Mouse (Mus musculus) cerebellum, postnatal 10 days (tissue): Measurements from ENCODE around the gene Gfap.

Experiments
- DNase-seq, 2 experiments: peaks; one replicate each; pipeline ENCODE4 v3.0.0; 2021; ENCODE audit warnings: mixed read lengths in 2 of 2

Gene Gfap

DNA sequence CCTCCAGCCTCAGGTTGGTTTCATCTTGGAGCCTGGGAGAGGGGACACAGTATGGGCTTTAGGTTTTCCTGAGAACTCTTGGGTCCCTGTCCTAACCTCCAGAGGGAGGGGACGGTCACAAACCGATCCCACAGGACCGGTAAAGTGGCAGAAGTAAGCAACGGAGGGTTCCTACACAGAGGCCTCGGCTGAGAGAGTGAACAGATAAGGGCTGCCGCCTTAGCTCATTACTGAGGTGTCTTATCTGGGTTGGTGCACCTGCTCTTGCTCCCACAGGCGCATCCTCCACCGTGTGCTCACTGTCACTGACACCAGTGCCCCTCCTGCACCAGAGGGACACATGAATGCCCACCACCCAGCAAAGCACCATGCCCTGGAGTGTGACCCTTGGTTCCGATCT is 4.9 kb downstream of the Gfap start:
- DNase-seq: no peak

DNA sequence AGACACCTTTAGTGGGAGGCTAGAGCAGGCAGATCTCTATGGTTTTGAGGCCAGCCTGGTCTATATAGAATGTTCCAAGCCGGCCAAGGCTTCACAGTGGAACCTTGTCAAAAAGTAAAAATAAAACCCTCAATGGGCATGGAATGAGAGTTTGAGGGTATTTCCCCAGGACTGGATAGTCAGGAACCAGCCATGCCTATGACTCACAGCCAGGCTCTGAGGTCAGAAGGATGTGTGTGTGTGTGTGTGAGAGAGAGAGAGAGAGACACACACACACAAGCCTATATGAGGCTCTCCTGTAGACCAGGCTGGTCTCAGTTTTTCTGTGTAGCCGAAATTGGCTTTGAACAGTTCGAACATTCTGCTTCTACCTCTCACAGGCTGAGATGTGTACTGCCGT is 6.0 kb downstream of the Gfap start:
- DNase-seq: no peak

DNA sequence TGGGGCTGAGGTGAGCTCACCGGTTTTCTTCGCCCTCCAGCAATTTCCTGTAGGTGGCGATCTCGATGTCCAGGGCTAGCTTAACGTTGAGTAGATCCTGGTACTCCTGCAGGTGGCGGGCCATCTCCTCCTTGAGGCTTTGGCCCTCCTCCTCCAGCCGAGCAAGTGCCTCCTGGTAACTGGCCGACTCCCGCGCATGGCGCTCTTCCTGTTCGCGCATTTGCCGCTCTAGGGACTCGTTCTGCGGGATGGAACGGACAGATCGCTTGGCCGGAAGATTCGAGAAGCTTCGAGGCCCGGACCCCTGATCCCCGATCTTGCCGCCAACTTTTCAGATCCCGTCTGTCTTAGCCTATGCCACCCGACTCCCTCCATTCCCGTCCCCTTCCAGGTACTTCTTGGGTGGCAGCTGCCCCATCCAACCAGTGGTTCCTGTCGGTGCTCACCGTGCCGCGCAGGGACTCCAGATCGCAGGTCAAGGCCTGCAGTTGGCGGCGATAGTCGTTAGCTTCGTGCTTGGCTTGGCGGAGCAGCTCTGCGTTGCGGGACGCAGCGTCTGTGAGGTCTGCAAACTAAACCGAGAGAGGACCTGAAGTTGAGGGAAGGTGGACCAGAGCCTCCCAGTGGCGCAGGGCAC is 7.6 kb downstream of the Gfap start:
- DNase-seq: peak; percentile 82 to 84

DNA sequence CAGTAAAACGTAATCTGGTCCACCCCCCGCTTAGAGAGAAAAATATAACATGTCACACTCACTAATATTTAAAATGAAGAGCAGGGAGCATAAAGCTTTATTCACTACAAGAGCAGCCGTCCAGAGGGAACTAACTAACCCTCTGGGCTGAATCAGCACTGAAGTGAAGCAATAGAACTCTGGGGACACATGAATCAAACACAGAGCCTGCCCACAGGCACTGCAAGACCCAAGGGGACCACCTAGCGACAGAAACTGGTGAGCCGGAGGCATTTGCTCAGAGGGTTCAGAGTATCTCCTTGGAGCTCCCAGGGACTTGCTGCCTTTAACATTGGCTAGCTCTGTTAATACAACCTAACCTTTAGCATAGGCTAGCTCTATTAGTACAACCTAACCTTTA is 10.6 kb downstream of the Gfap start:
- no peak for DNase-seq

DNA sequence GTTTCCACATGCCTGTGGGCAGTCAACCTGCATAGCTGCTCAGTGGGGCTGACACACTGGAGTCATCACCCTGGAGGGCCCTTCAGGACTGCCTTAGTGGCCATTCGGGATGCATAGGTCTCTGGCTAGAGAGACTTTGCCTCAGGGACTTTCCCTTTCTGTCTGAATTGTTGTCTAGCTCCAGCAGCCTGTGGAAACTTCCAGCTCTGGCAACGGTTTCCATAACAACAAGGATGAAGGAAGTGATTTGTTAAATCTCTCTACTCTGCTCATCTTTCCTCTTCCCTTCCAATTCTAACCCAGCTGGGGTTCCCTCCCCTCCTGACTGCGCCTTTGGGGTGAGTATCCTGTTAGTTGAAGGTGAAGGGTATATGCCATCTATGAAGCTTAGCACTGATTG is 12.6 kb downstream of the Gfap start:
- no peak for DNase-seq

DNA sequence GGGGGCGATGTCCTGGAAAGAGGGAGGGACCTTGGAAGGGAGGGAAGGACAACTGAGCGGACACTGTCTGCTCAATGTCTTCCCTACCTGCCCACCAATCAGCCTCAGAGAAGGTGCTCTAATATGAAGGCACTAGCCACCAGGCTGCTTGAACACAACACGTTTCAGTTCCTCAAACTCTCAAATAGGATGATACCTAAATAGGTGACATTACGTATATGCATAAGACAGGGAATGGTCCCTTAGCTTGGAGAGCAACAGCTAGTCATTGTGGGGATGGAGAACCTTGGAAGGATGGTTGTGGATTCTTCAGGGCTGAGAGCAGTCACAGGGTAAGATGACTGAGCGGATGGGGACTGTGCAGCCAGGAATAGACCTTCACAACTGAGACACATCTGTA is 13.3 kb downstream of the Gfap start:
- no peak for DNase-seq

DNA sequence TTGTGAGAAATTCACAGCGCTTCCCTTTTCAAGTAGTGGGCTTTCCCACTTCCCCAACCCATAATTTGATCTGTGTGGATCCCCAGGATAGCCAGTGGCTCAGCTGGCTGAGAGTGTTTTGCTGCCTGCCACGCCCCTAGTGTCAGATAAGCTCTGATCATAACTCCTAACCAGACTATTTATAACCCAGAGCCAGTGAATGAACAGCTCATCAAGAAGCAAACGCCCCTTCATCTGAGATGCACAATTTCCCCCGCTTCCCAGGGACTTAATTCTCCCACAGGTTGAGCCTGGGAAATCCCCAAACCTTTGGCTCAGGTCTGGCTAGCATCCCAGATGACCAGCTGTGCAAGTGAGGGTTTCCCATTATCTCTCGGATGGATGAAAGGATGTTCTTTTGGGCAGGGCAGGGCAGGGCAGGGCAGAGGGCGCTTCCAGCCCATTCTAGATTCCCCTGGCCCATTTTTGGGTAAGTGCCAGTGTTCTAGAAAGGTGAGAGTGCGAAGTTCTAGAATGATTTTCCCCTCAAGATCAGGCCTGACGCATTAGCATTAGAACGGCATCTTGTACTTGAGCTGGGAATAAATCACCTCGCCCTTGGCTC is 16.0 kb downstream of the Gfap start, which contains the start of gene Fam187a:
Gene Fam187a (plus strand): TSS at position 554 of the 604 bp plus-strand sequence.
- DNase-seq: no peak

DNA sequence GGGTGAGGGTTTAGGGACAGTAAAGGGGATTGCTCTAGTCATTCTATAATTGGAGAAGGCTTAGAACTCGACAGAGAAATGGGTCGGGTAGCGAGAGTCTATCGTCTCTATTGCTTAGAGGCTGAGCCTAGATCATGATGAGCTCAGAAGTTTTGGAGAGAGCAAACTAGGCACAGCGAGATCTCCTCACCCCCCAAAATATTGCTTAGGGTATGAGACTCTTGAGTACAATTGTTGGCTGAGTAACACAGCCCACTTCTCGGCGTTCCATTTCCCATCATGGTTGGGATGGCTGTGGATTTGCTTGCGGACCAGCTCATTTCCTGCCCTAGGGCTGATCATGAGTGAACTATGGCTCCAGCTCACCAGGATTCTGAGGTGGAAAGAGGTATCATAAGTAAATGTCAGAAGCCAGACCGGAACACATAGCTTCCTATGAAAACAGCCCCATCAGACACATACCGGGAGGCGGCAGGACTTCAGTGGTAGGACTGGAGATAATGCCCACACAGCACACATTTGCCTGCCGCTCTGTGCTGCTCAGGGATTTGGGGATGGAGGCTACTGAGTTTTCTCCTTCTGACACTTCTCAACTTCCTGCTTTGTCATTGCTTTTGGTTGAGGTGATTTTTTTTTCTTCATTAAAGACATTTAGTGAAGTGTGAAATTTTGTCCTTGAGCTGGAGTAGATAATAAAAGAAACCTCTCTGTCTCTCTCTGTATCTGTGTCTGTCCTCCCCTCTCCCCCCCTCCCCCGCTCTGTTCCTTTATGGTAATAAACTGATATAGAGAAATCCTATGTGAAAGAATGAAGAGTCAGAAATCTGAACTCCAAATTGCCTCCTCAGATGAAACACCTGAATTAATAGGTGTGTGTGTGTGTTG is 19.2 kb downstream of the Gfap start:
- no peak for DNase-seq

DNA sequence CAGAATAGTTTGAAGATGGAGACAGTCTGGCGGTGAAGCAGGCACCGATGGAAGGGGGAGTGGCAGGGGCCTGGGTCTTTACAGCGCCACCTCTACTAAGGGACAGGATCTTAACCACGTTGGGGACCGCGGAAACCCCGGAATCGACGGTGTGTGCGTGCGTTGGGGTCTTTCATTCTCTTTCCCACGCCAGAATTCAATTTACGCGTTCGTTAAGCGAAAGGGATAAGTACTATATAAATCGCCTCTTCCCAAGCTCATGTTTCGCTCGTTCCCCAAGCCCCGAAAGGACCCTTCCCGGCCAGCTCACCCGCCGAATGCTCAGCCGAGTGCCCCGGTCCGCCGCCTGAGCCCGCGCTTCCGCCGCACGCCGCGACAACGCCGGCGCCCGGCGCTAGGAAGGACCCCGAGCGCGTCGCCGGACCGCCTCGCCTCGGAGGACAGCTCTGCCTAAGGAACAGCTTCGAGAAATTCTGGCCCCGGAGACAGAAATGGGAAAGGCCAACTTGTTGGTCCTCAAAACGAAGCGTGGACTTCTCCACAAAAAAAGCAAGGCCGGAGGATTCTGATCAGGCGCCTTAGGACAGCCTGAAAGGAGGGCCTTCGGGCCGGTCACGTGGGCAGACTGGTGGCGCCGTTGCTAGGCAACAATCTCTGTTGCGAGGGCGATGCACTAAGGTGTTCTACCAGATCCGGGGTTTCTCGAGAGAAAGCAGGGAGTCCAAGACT is 20.0 kb downstream of the Gfap start, which contains the start of the genes Eftud2 and Ccdc103:
Gene Eftud2 (minus strand): TSS at position 401 of the 729 bp plus-strand sequence.
Gene Ccdc103 (plus strand): TSS at position 620 of the 729 bp plus-strand sequence.
- DNase-seq: peak; percentile 95

DNA sequence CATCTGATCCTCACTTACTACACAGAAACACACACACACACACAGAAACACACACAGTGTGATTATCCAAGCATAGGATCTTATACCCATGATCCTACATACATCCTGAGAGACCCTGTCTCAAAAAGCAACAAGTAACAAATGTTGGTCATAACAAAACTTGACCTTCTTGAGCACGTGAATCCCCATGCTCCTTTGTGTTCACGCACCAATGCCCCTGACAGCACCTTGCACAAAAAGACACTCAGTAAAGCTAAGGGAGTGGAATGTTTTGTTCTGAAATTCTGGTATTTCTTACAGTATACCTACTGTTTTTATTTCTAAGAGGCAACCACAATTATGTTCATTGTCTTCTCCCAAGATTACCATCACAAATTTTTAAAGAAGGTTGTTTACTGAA is 21.2 kb downstream of the Gfap start:
- no peak for DNase-seq

DNA sequence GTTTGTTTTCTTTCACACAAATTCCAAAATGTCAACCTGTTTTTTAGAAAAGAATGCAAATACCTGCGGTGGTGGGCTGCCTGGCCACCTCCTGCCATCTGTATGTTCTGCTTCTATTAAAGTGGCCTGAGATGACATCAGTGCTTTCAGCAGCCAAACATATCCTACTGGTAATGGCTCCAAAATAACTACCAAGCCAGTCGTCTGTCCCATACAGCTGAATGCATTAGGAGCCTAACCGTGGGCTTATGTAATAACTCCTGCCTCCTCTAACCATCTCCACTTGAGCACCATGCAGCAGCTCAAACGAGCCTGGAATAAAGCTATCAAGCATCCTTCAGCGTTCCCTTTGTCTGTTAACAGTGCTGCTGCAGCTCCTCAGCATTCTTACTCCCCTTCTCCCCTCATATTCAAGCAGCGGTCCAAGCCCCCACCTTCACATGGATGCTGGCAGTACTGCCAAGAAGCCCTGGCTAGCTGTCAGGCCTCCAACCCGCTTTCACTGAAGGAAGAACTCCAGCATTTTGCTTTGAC is 25.8 kb downstream of the Gfap start:
- peak; percentile 47 to 51 for DNase-seq

DNA sequence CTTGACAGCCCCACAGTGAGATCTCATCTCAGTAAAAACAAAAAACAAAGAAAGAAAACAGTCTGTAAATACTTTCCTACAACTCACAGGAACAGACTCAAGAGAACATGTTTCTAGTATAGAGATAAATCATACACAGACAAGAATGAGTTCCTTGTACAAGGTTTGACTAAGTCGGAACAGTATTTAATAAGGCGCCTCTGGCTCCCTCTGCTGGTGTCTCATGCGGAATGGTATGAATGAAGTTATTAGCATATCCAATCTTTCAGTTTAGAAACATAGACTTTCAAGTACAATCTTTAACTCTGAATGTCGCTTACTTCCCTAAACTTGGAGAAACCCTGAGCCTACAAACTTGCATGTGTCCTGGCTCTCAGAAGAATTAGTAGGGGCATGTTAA is 36.4 kb downstream of the Gfap start:
- peak; percentile 86 to 89 for DNase-seq

DNA sequence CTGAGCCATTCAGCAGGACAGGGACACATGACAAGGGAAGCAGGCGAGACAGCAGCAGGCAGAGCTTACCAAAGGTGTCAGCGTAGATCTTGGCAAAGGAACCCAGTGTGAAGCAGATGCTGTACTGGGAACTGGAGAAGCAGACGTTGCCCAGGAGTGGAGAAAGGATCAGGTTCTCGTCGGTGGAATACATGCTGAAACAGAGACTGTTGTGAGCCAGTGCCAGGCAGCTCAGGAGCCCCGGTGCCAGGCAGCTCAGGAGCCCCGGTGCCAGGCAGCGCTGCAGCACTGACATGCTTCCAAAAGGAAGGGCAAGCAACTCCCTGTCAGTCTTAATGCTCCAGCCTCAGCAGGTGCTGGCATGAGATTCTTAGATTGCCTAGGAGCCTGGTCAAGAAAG is 40.8 kb downstream of the Gfap start:
- DNase-seq: peak; percentile 85 to 91

DNA sequence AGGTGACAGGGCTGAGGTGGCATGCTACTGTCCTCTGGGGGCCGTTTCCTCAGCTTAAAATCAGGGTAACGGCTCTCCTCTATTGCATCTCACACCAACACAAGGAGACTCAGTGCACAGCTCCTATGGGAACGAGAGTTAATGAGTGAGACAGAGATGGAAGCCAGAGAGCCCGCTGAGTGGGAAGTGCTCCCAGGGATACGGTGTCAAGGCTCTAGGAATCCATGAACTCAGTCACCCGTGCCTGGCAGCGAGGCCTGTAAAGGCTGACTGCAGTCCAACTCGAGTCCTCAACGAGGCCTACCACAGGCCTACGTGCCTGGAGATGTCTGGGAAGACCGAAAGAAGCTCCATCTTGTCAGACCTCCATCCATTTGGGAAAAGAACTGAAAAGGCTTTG is 41.8 kb downstream of the Gfap start:
- DNase-seq: peak; percentile 66 to 77

DNA sequence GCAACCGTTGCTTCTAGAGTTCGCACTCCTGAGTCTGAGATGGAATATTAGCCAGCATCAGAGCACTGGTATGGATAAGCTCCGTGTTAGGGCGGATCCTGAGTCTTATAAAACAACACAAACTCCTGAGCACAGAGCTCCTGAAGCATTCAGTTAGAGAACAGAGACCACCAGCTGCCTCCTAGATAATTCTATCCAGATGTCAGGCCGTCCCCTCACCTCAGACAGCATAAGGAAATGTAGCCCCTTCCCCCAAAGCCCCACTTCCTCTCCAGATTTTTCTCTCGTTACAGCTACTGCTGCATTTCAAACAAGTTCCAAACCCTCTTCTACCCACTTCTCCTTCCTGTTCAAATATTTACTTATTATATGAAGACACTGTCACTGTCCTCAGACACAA is 44.8 kb downstream of the Gfap start:
- DNase-seq: no peak

DNA sequence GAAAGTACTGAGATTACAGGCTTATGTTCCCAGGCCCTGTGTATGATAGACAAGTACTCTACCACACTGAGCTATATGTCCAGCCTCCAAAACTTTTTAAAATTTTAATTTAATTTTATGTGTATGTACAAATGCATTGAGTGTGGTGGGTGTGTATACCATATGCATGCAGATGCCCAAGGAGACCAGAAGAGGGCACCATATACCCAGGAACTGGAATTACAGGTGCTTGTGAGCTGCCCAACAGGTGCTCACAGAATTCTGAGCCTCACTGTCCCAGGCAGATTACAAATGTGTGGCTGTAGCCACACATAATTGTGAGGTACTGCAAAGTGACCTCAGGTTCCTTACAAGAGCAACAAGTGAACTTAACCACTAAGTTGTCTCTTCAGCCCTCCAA is 47.0 kb downstream of the Gfap start:
- peak; percentile 37 to 60 for DNase-seq

DNA sequence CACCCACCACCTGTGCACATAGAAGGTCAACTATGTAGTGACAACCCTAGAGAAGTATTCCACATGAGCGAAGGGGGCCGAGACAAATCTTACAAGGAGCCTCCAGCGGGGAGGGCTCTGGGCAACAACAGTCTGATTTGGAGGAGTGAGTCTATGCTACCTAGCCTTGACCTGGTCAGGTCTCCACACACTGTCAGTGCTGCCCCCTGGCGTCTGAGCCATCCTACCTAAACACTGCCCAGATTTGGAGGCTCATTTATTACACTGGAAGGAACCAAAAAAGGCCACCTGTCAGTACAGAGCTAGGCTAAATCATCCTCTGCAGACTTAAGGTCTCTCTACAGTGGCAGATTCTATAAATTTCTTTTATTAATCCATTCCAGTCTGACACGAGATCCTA is 48.8 kb downstream of the Gfap start:
- peak; percentile 86 to 89 for DNase-seq

DNA sequence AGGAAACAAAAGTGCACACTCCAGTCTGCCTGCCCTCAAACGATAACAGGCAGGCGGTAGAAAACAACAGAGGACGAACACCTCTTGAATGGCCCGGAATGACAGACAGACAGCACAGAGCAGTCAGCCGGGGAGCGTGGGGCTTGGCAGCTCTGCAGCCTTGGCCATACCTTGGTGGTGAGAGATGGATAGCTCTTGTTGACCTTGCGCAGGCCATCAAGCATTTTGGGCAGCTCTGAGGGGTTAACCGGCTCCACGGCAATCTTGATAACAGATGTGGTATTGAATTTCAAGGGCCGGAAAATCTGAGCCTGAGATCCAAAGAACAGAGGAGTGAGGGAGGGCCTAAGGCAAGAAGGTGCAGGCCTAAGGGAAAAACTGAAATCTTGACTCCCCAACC is 54.8 kb downstream of the Gfap start:
- no peak for DNase-seq

DNA sequence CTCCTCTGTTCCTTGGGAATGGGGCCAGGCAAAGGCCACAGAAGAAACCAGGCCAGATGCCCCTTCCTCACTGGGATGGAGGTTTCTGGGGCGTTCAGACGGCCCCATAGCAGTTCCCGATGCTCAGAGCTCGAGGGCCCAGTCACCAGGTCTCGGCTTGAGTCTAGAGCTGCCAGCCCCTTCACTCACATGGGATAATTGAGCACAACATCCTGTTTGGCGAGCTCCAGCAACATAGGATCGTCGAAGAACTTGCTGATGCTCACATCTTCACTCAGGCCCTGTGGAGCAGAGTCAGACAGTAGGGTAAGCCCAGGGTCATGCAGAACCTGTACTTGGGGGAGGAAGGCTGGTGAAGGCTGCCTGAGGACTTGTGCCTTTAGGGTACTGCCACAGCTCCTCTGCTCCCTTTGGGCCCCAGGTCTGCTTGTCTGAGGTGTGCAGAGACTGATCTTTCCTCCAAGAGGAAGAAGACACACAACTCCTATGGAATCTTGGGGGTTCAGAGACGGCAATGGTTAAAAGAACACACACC is 62.0 kb downstream of the Gfap start:
- DNase-seq: no peak

DNA sequence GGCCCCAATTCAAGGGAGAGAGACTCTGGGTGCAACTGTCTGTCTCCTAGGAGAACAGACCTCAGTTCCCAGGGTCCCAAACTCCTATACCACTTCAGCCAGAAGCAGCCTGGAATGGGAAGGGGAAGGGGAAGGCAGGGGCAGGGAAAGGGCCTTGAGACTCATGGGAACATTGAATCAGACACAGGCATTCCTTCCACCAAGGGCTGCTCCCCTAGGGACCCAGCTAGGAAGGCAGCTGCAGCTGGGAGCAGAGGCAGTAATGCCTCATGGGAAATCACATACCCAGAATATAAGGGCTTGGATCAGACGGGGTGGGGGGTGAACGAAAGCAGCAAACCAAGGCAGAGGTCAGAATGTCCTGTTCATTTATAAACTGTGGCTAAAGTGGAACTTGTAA is 62.6 kb downstream of the Gfap start:
- DNase-seq: no peak

DNA sequence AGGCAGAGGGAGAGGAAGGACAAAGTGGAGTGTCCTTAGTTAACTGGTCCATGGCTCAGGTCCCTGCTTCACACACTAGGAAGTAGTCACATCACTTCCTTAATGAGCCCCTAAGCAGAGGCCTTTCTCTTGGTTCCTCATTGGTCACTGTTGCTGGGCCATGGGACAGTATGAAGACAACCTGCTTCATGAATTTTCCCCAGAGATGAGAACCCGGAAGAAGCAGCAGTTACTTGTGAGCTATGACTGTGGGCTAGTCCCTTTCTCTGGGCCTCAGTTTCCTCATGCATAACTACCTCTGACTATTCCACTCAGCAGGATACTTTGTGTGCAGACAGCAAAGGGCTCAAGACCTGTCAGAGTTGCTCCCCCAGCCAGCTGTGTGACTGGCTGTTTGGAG is 63.3 kb downstream of the Gfap start:
- no peak for DNase-seq
